Mouse (Mus musculus) bone marrow macrophage, adult 2 months (primary cell): Measurements from ENCODE around the gene Shc3. TPM values are rescaled to one million over a fixed set of nuclear protein-coding genes. Genes with fewer than 3 reads are reported as not detected.

Source experiments
- H3K27ac ChIP-seq: 2 replicates; pipeline ENCODE4 v1.5.1; 2012; ENCODE audit warnings: low read depth, low read length; ENCODE audit not compliant: insufficient read depth
- H3K4me1 ChIP-seq: 2 replicates; pipeline ENCODE4 v1.6.1; 2012; ENCODE audit warnings: low read length; ENCODE audit not compliant: control insufficient read depth, insufficient read depth
- H3K4me3 ChIP-seq: 2 replicates; pipeline ENCODE4 v1.5.1; 2012; ENCODE audit warnings: mild to moderate bottlenecking, low read length, moderate library complexity; ENCODE audit not compliant: insufficient read depth
- CTCF ChIP-seq: IDR thresholded peaks from 2 replicates; pipeline ENCODE4 v1.5.1; 2012; ENCODE audit warnings: low read depth, mild to moderate bottlenecking, low read length, moderate library complexity
- POLR2A ChIP-seq: IDR thresholded peaks from 2 replicates; pipeline ENCODE4 v1.6.1; 2012; ENCODE audit warnings: mild to moderate bottlenecking, low read depth, low read length, borderline replicate concordance
- polyA plus RNA-seq: library from polyadenylated mRNA; stranded (reverse); fragments of >200 nt; gene quantifications from 2 replicates; pipeline ENCODE4 v1.2.4, GENCODE M21; 2012; ENCODE audit not compliant: missing spikeins, insufficient read depth, insufficient read length

The Shc3 gene
- polyA plus RNA-seq, 1 experiment = not detected

GRCm38 (mm10) chr13:51419501-51419900 lies 149.7 kb downstream of the Shc3 start:
- Histone ChIP-seq H3K4me1 (peaks cover 10% of the 10 kb centered on the region), H3K27ac (no peak overlapping the region), H3K4me3 (no peak overlapping the region)
- TF ChIP-seq POLR2A (no peak), CTCF (no peak)

GRCm38 (mm10) chr13:51418942-51419451 lies 150.2 kb downstream of the Shc3 start:
- no peak overlapping the region for H3K4me3 ChIP-seq
- H3K4me1 ChIP-seq = peaks cover 10% of the 10 kb centered on the region
- no peak overlapping the region for H3K27ac ChIP-seq
- no peak for TF ChIP-seq CTCF
- no peak for TF ChIP-seq POLR2A

- TF ChIP-seq CTCF = peak; percentile 96
- TF ChIP-seq POLR2A = no peak
- no peak overlapping the region for H3K27ac ChIP-seq
- no peak overlapping the region for H3K4me3 ChIP-seq
- H3K4me1 ChIP-seq = peaks cover 10% of the 10 kb centered on the region
These were observed 150.8 kb downstream of the Shc3 start for GRCm38 (mm10) chr13:51418268-51418941.

GRCm38 (mm10) chr13:51417796-51418195 lies 151.4 kb downstream of the Shc3 start:
- Histone ChIP-seq H3K27ac (no peak overlapping the region), H3K4me3 (no peak overlapping the region), H3K4me1 (peaks cover 10% of the 10 kb centered on the region)
- no peak for TF ChIP-seq CTCF
- TF ChIP-seq POLR2A = no peak

GRCm38 (mm10) chr13:51416727-51417126 lies 152.5 kb downstream of the Shc3 start:
- TF ChIP-seq CTCF = no peak
- no peak for TF ChIP-seq POLR2A
- Histone ChIP-seq H3K4me1 (peaks cover 10% of the 10 kb centered on the region), H3K4me3 (no peak overlapping the region), H3K27ac (no peak overlapping the region)

GRCm38 (mm10) chr13:51413461-51413860 lies 155.8 kb downstream of the Shc3 start:
- no peak overlapping the region for H3K4me3 ChIP-seq
- no peak overlapping the region for H3K27ac ChIP-seq
- peaks cover 10% of the 10 kb centered on the region for H3K4me1 ChIP-seq
- TF ChIP-seq CTCF = peak; percentile 97
- TF ChIP-seq POLR2A = no peak

- H3K27ac ChIP-seq = no peak overlapping the region
- H3K4me3 ChIP-seq = no peak overlapping the region
- H3K4me1 ChIP-seq = no peaks in the 10 kb centered on the region
- TF ChIP-seq POLR2A = no peak
- no peak for TF ChIP-seq CTCF
These were observed 157.4 kb downstream of the Shc3 start for GRCm38 (mm10) chr13:51411696-51412430.

GRCm38 (mm10) chr13:51411243-51411642 lies 158.0 kb downstream of the Shc3 start:
- no peaks in the 10 kb centered on the region for H3K4me1 ChIP-seq
- TF ChIP-seq POLR2A = no peak
- no peak for TF ChIP-seq CTCF
- H3K27ac ChIP-seq = no peak overlapping the region
- no peak overlapping the region for H3K4me3 ChIP-seq

GRCm38 (mm10) chr13:51409936-51410481 lies 159.2 kb downstream of the Shc3 start:
- no peak for TF ChIP-seq POLR2A
- no peak for TF ChIP-seq CTCF
- Histone ChIP-seq H3K27ac (no peak overlapping the region), H3K4me1 (peaks cover 5% of the 10 kb centered on the region), H3K4me3 (no peak overlapping the region)

GRCm38 (mm10) chr13:51408519-51409001 lies 160.7 kb downstream of the Shc3 start, which contains the start of gene S1pr3:
Gene S1pr3, plus strand, starts transcription at chr13:51408639.
- Histone ChIP-seq H3K4me1 (peaks cover 14% of the 10 kb centered on the region), H3K27ac (no peak within 1 kb of the TSS), H3K4me3 (peak within 1 kb of the TSS; percentile 37)
- TF ChIP-seq POLR2A (no peak), CTCF (no peak)
